Mouse (Mus musculus): Measurements from ENCODE around the gene Bub1b.

Bub1b gene

GRCm38 (mm10) chr2:118663804-118664766, 66.1 kb downstream of the Bub1b start:
- in situ Hi-C loops (cut with MboI, MseI), result no loop called here

DNA sequence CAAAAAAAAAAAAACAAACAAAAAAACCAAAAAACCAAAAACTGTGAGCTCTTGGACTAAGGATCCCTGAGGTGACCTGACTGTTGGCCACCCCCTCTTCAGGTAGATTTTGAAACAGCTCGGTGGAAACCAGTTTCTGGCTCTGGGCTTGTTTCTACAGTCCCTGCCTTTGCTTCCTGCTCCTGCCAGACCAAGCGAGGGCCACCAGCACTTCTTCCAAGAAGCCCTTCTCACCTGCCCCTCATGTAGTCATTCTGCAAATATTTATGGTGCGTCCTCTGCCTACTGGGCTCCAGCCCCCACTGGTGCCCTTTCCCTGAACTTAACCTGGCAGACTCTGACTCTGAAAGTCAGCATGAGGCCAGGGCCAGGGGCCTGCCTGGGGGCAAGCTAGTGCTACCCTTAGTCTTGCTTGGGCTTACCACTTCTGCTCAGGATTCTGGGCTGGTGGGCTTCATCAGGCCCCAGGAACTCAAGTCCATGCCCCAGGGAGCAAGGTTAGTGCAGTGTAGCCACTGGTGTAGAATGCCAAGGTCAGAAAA, 67.0 kb downstream of the Bub1b start:
- in situ Hi-C loops (cut with MboI, MseI), result no loop called here

DNA sequence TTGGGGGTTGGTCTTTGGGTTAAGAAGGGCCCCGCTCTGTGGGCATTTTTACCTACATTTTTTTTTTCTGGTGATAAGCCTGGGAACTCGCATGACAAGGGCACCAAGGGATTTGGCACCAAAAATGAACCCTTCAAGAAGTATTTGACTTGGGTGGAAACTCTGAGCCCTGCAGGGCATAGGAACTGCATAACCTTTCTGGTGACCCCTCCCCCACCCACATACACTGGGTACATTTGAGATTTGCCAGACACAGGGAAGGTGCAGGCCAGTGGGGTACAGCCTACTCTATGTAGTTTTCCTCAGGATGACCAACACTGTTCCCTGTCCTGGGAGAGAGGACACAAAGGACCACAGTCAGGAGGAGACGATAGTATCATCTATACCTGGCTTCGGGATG, 67.6 kb downstream of the Bub1b start:
- in situ Hi-C loops (cut with MboI, MseI), result no loop called here

GRCm38 (mm10) chr2:118667181-118667580, 69.2 kb downstream of the Bub1b start:
- in situ Hi-C loops (cut with MboI, MseI), result no loop called here

DNA sequence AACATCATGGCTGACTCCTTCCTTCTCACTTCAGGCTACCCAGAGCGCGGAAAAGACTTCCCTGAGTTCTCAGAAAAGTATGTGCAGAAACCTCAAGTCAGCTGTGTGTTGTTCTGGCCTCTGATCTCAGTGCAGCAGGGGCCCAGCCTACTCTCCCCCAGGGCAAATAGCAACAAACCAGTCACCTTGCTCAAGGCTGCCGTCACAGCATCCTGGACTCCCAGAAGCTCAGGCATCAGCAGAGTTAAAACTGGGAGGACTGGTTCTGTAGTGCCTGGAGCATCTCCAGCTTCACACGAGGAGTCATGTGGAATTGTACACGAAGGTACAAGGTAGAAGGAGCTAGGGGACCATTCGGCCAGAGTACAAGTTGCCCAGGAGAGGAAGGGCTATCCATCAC, 71.2 kb downstream of the Bub1b start:
- in situ Hi-C loops (cut with MboI, MseI), result no loop called here

- in situ Hi-C loops (cut with MboI, MseI), result no loop called here
Measured at GRCm38 (mm10) chr2:118669785-118670184, 71.8 kb downstream of the Bub1b start.

DNA sequence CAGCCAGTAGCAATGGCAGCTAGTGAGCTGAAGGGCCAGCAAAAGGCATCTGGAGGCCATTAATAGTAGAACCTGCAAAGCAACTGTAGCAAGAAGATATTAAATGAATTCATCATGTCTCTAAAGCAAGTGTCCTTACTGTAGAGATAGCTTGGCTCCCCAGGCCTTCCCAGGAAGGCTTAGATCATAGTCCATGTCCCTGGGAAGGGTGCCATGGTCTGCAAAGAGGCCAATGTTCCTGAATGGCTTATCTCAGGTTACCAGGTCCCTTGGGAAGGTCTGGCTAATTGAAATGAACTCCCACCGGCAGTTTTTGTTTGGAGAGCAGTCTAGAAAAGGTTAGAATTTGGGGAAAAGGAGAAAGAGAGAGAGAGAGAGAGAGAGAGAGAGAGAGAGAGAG, 73.7 kb downstream of the Bub1b start:
- in situ Hi-C loops (cut with MboI, MseI), result no loop called here

GRCm38 (mm10) chr2:118673686-118674465, 75.9 kb downstream of the Bub1b start:
- in situ Hi-C loops (cut with MboI, MseI), result no loop called here

DNA sequence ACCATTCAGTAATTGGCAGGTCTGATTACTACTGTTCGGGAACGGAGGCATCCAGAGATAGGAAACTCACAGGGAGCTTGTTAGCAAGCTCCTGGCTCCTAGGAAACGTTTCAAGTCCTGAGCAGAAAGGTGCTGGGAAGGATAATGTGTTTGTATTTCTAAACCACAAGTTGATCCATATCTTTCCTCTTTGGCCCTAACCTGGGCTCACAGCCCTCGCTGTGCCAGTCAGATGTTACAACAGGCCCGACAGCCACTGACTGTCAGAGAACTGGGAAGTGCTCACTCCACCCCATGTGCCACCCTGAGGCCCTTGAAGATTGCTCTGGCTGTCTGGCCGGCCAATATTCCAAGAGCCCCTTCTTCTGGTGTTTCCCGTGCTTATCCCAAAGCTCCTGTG, 76.5 kb downstream of the Bub1b start:
- in situ Hi-C loops (cut with MboI, MseI), result no loop called here

DNA sequence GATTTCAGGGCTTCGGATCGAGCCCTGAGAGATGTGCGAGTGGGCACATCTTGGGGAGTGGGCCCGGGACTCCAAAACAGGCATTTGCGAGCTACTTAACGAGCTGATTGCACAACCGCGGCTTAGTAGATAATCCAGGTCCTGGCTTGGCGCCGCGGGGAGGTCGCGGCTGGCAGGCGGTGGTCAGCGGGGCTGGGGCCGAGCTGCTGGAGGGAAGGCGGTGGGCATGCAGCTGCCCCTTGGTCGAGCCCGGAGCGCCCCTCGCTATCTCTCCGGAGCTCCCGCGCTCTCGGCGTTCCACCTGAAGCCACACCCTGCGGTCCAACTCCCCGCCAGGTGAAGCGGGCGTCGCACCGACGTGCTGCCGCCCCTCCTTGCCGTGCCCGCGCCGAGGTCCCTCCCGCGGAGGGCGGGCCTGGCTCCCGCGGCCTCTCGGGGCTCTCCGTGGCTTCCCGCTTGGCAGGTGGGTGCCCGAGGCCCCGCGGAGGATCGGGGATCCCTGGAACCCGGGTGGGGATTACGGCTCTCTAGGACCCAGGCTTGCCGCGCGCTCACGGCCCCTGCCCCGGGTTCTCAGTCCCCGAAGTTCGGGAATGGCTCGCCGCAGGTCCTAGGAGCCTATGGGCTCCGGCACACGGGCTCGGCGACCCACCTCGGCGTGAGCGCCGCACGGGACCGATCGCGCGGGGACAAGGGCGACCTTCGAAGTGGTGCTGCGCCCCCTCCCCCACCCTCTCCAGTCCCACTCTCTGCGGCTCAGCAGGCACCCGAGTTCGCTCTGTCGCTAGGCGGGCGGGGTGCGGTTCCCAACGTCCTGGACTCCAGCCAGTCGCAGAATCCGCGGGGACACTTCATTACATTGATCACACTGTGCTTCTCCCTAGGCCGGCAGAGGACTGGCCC, 79.1 kb downstream of the Bub1b start:
- in situ Hi-C loops (cut with MboI, MseI), result no loop called here

DNA sequence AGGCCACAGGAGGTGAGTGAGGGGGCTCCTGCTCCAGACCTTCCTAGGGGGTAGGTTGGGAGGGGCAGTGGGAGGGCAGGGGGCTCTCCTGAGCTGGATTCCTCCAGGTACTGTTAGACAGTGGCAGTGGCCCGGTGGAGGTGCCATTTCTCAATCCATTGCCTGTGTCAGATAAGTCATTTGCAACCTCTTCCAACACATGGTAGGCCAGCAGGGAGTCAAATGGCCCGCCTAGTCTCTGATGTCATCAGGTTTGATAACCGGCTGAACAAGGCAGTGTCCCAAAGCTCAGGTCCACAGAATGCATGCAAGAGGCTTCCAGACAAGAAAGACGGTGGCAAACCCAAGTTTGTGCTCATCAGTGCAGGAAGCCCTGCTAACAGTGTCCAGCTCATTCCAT, 79.8 kb downstream of the Bub1b start:
- in situ Hi-C loops (cut with MboI, MseI), result no loop called here

DNA sequence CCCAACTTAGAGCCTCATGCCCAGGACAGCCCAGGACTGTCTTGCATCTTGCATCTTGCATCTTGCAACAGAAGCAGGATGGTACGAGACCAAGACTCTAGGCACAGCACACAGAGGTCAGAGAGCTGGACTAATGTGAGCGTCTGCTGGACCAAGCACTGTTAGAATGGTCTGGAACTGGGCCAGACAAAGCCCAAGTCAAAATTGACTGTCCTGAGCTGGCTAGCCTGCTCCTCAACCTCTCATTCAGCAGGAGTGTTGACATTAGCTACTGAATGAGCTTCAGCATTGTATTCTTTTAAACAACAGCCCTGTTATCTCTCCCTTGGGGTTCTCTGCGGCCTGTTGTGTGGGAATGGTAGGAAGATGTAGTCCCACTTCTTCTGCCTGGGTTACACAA, 81.6 kb downstream of the Bub1b start:
- in situ Hi-C loops (cut with MboI, MseI), result no loop called here

GRCm38 (mm10) chr2:118680926-118681325, 82.9 kb downstream of the Bub1b start:
- in situ Hi-C loops (cut with MboI, MseI), result no loop called here

DNA sequence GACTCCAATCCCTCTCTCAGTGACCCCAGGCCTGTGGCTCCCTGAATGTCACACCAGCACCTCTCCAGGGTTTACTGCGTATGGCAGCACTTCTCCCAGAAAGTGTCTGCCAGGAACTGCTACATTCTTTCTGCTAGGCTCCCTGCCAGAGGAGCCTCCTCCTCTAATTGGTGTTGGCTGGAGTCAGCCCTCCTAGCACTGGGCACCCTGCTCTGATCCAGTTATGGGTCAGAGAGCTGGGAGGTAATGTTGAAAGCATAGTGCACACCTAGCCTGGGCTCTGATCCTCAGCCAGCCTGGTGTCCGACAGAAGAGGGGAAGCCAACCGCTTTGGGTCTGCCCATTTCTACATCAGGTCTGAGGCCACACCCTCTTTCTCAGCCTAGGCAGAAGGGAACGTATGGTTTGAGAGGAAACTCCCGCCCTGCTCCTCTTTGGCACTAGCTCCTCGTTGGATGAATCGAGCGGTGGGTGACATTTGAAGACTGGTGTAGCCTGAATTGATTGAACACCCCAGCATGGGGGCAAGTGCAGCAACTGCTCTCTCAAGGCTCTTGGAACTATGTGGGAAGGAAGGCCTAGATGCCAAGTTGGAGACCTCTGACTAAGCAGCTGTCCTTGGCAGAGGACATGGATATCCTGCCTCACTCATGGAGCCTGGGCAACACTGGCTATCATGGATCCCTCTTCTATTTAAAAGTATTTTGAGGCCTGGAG, 84.7 kb downstream of the Bub1b start:
- in situ Hi-C loops (cut with MboI, MseI), result no loop called here

GRCm38 (mm10) chr2:118685088-118685487, 87.1 kb downstream of the Bub1b start:
- in situ Hi-C loops (cut with MboI, MseI), result loop anchor here (5.0 kb wide), 1 partner anchor 48 kb away; no protein-coding TSS in a partner anchor

- in situ Hi-C loops (cut with MboI, MseI), result loop anchor here (5.0 kb wide), 1 partner anchor 49 kb away; no protein-coding TSS in a partner anchor
Measured at GRCm38 (mm10) chr2:118686693-118687092, 88.7 kb downstream of the Bub1b start.

- in situ Hi-C loops (cut with MboI, MseI), result loop anchor here (5.0 kb wide), 1 partner anchor 50 kb away; no protein-coding TSS in a partner anchor
Measured at GRCm38 (mm10) chr2:118687791-118688190, 89.8 kb downstream of the Bub1b start.

DNA sequence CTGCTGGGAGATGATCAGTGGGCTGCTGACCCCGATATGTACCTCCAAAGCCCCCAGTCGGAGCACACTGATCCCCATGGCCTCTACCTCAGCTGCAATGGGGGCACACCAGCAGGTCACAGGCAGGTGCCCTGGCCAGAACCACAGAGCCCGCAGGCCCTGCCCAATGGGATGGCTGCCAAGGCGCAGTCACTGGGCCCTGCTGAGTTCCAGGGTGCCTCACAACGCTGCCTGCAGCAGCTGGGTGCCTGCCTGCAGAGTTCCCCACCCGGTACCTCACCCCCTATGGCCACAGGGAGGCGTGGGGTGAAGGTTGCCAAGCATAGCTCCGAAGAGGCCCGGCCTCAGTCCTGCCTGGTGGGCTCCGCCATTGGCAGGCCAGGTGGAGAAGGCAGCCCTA, 91.9 kb downstream of the Bub1b start:
- in situ Hi-C loops (cut with MboI, MseI), result loop anchor here (5.0 kb wide), 1 partner anchor 53 kb away; no protein-coding TSS in a partner anchor
